Mouse (Mus musculus) heart, embryonic 10.5 days (tissue): ENCODE measurements around the gene Banp. TPM values are rescaled to one million over a fixed set of nuclear protein-coding genes. Genes with fewer than 3 reads are reported as not detected.

Experiments used
- DNase-seq: peaks from one replicate; pipeline ENCODE4 v3.0.0-alpha.2; 2017; ENCODE audit warnings: low spot score
- H3K27ac ChIP-seq: fragments of 300-500 bp; sonication (generic); 2 replicates; pipeline ENCODE4 v1.5.1; 2016; ENCODE audit warnings: mild to moderate bottlenecking
- H3K27me3 ChIP-seq: fragments of 300-500 bp; sonication (generic); 2 replicates; pipeline ENCODE4 v1.6.1; 2016; ENCODE audit warnings: mild to moderate bottlenecking; ENCODE audit not compliant: poor library complexity, insufficient read depth, severe bottlenecking
- H3K36me3 ChIP-seq: fragments of 300-500 bp; sonication (generic); 2 replicates; pipeline ENCODE4 v1.6.1; 2016; ENCODE audit warnings: mild to moderate bottlenecking, moderate library complexity
- H3K4me1 ChIP-seq: fragments of 300-500 bp; sonication (generic); 2 replicates; pipeline ENCODE4 v1.6.1; 2016; ENCODE audit warnings: mild to moderate bottlenecking
- H3K4me3 ChIP-seq: fragments of 300-500 bp; sonication (generic); 2 replicates; pipeline ENCODE4 v1.5.1; 2016; ENCODE audit warnings: mild to moderate bottlenecking, moderate library complexity
- H3K9me3 ChIP-seq: fragments of 300-500 bp; sonication (generic); 2 replicates; pipeline ENCODE4 v1.6.1; 2016; ENCODE audit warnings: mild to moderate bottlenecking, moderate library complexity
- WGBS: fragments of 180-500 bp; shearing (Covaris S2); methylation state at CpG from one replicate; pipeline ENCODE4 v1.1.7; 2016; 5-methylcytosine and 5-hydroxymethylcytosine counted together
- microRNA-seq: library from miRNA; unstranded; fragments of <30 nt; microRNA quantifications from one replicate; pipeline ENCODE4, GENCODE M21; 2017
- polyA plus RNA-seq: library from polyadenylated mRNA; unstranded; fragments of >200 nt; fragmentation: Nextera tagmentation; extraction: Ambion mirVana; gene quantifications from 2 replicates; pipeline ENCODE4 v1.2.1, GENCODE M21; 2016

Gene Banp
- polyA plus RNA-seq, 1 experiment from 2014 or later, result 58.5 TPM

GRCm38 (mm10) chr8:122074977-122075376 is 125.4 kb downstream of the Banp start:
- DNase-seq, result no peak
- no peaks in the 10 kb centered on the region for H3K36me3 ChIP-seq
- peaks cover 32% of the 10 kb centered on the region for H3K27me3 ChIP-seq
- 69% methylated on average over 4 of the region's 4 CpGs for WGBS
- H3K9me3 ChIP-seq, result no peaks in the 10 kb centered on the region
- 0 out of 2 replicates have a peak overlapping the region, but pooled peaks have one; percentile 25 for H3K27ac ChIP-seq
- no peak overlapping the region for H3K4me3 ChIP-seq
- peaks cover 68% of the 10 kb centered on the region for H3K4me1 ChIP-seq

DNA sequence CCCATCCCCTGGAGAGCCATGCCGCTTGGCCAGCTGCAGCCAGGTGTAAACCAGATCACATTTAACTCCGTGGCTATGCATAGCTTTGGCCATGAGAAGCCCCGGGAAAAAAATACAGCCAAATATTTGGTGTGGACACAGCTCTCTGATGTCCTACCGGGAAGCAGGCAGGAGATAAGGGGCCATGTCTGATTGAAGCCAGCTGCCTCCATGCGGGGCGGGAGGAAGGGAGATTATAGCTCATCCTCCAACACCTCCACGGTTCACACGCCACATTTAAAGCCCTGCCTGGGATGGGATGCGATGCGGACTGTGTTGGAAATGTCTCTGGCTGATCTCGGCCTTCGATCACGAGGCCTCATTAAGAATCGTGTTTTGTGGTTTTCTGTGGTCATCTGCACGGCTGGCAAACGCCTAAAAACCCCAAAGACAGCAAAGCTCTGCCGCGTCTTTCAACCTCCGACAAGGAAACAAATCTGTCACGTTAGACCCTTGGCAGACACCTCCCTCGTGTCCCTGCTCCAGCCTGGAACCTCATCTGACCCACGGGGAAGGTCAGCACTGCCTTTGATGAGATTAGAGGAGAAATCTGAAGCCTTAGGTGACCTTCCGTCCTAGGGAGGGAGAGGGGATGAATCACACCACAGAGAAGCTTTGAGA is 126.8 kb downstream of the Banp start:
- Histone ChIP-seq H3K36me3 (no peaks in the 10 kb centered on the region), H3K4me3 (no peak overlapping the region), H3K4me1 (peaks cover 77% of the 10 kb centered on the region), H3K27ac (peak overlapping the region; percentile 25; the same call in 1 of the 2 replicates), H3K27me3 (peaks cover 32% of the 10 kb centered on the region), H3K9me3 (no peaks in the 10 kb centered on the region)
- 21% methylated on average over 23 of the region's 23 CpGs for WGBS
- no peak for DNase-seq

GRCm38 (mm10) chr8:122078321-122078720 is 128.8 kb downstream of the Banp start:
- Histone ChIP-seq H3K27me3 (peaks cover 42% of the 10 kb centered on the region), H3K4me3 (no peak overlapping the region), H3K4me1 (peaks cover 77% of the 10 kb centered on the region), H3K27ac (peak overlapping the region; percentile 43; the same call in 1 of the 2 replicates), H3K36me3 (no peaks in the 10 kb centered on the region), H3K9me3 (no peaks in the 10 kb centered on the region)
- no peak for DNase-seq
- WGBS, result 75% methylated on average over 12 of the region's 12 CpGs

Small RNAs within 50 kb of the gene (microRNA-seq; reads per million reads assigned to microRNA genes)
- 0.76 reads per million for gene Mir7237

Other genes with a start within 250 kb of the Banp start
- 0.74 and 1.4 TPM in 2 replicates for gene Jph3, start 220.1 kb upstream of the Banp start, polyA plus RNA-seq
- gene Klhdc4, start 120.2 kb upstream of the Banp start, polyA plus RNA-seq, result 44.3 and 54.4 TPM in 2 replicates
- 18.7 and 20.9 TPM in 2 replicates for gene Slc7a5, start 42.1 kb upstream of the Banp start, polyA plus RNA-seq
- gene Car5a, start 4.8 kb upstream of the Banp start, polyA plus RNA-seq, result not detected in 2 replicates